Mouse (Mus musculus): ENCODE data around the gene Zfhx3.

The Zfhx3 gene

GRCm38 (mm10) chr8:108239531-108239930, 297.1 kb downstream of the Zfhx3 start:
- DNase-seq (ENCODE audit: low spot score in 2 of 2) = no peak

DNA sequence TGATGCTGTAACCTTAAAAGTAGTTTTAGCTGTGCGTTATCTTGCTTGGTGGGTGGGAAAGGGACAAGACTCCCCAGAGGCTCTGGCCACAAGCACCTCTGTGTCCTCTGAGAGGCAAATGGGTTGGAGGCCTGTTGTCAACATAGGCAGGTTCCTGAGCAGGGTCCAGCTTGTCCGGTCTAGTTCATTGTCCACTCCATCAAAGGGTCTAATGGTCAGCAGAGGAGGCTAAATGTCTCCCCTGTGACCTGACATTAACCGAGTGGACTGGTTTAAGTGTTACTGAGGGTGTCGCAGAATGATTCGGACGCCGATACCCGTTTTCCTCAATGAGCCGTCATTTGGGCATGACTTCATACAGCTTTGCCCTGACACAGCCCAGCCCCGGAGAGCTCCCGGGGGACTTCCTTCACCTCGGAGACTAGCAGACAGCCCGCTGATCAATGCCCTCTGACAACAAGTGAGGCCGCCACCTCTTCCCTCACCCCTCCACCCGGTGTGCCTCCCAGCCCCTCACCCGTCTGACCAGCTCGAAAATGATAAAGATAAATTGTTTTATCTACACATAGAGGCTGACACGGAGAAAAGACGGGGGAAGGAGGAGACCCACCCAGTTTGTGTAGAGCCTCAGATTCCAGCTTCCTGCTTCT, 298.7 kb downstream of the Zfhx3 start:
- no peak for DNase-seq (ENCODE audit: low spot score in 2 of 2)

- no peak for DNase-seq (ENCODE audit: low spot score in 2 of 2)
Measured at GRCm38 (mm10) chr8:108243270-108243669, 300.8 kb downstream of the Zfhx3 start.

DNA sequence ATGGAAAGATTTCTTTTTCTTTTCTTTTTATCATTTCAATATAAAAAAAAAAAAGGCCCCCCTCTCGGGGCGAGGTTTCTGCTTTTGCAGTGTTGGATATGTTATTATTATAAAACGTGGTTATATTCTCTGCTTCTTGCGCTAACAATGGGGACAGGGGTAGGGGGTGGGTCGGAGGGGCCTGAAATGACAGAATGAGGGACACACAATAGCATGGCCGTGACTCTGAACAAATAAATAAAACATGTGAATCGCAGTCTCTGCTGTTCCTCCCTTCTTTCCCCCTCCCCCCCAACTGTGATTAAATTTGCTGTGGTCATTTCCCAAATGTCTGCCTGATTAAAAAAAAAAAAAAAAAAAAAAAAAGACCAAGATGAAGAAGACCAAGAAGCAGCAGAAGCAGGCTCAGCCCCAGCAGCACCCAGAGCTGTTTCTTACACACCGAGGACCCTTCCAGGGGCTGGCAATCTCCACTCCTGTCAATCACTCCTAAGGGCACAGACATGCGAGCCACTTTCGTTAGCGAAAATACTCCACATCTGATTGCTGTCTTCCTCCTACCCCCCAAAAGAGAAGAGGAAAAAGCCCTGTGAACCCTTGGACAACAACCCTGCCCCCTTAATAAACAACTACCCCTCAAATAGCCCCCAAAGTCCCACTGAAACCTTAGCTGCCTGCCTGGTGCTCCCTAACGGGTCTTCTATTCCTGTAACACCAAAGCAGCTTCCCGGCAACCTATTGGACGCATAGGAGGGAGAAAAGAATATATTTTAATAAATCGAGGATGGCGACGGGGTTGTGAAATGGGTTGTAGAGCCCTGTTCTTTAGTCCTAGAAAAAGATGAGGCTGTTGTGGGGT, 302.4 kb downstream of the Zfhx3 start:
- DNase-seq (ENCODE audit: low spot score in 2 of 2) = no peak

- DNase-seq (ENCODE audit: low spot score in 2 of 2) = no peak
Measured at GRCm38 (mm10) chr8:108245575-108245974, 303.1 kb downstream of the Zfhx3 start.

GRCm38 (mm10) chr8:108246035-108246933, 303.8 kb downstream of the Zfhx3 start:
- no peak for DNase-seq (ENCODE audit: low spot score in 2 of 2)

- DNase-seq (ENCODE audit: low spot score in 2 of 2) = no peak
Measured at GRCm38 (mm10) chr8:108246934-108247417, 304.5 kb downstream of the Zfhx3 start.

DNA sequence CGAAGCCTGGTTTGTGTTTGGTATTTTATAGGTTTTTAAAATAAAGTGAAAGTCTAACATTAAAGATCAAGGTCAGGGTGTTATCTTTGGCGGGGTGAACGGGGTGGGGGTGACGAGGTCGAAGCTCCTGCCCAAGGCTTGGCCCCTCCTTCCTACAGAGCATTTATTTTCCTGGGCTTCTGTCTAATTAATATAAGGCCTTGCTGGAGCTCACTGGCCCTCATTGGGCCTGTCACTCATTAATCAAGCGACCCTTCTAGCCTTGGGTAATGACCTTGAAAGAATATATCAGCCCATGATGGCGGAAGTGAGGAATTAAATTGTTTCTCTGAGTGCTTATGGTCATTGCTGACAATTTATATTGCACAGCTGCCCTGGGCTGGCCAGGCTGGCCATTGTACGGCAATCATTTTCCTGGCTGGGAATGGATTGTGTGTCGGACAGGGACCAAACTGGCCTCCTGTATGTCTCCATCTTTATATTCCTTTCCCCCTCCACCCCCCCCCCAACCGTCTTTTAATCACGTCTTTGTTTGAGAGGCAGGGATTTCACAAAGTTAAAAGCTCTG, 322.2 kb downstream of the Zfhx3 start:
- DNase-seq (ENCODE audit: low spot score in 2 of 2) = no peak

DNA sequence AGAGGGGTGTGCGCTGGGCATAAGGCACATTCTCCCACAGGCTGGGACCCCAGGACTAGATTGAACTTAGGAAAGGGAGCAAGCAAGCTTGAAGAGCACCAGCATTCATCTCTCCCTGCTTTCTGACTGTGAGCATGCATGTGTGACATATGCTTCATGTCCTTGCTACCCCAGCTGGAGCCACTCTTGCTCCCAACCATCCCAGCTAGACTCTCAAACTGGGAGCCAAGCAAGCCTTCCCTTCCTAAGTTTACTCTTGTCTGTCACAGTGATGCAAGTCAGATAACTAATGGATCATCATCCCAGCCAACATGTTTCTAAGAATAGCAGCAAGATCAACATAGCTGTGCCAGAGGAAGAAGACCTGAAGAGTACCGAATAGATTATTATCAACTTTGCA, 335.5 kb downstream of the Zfhx3 start:
- DNase-seq (ENCODE audit: low spot score in 2 of 2) = no peak

- no peak for DNase-seq (ENCODE audit: low spot score in 2 of 2)
Measured at GRCm38 (mm10) chr8:108281981-108282380, 339.5 kb downstream of the Zfhx3 start.

- DNase-seq (ENCODE audit: low spot score in 2 of 2) = no peak
Measured at GRCm38 (mm10) chr8:108286117-108286516, 343.7 kb downstream of the Zfhx3 start.

- DNase-seq (ENCODE audit: low spot score in 2 of 2) = no peak
Measured at GRCm38 (mm10) chr8:108300964-108301615, 358.6 kb downstream of the Zfhx3 start.

DNA sequence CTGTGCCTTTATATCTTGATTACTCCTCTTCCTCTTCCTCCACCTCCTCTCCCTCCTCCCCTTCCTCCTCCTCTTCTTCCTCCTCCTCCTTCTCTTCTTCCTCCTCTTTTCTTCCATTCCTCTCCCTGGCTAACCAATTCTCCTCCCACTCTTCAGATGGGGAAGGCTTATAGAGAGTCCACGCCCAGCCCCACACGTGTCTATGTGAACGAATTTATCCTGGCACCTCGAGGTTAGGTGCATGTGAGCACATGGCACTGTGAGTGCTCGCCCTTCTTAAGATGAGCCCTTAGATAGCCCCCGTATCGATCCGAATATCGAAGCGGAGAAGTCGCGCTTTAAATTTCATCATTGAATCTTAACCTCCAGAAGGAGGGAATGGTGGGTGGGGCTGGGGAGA, 359.2 kb downstream of the Zfhx3 start:
- no peak for DNase-seq (ENCODE audit: low spot score in 2 of 2)

DNA sequence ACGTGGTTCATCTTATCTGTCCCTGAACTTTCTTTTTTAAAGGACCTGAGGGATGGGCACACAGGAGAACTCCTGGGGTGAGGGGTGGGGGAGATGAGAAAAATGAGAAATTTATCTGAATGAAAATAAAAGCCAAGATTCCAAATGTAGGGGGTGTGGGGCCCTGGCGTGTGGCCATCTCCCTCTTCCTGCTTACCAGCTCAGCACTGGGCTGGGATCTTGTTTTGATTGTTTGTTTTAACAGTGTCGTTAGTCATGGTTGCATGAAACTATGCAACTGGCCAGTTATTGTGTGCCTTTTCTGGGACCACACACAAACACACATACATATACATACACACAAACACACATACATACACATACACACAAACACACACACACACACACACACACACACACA, 362.9 kb downstream of the Zfhx3 start:
- DNase-seq (ENCODE audit: low spot score in 2 of 2) = no peak

- no peak for DNase-seq (ENCODE audit: low spot score in 2 of 2)
Measured at GRCm38 (mm10) chr8:108309525-108310246, 367.2 kb downstream of the Zfhx3 start.

- no peak for DNase-seq (ENCODE audit: low spot score in 2 of 2)
Measured at GRCm38 (mm10) chr8:108315046-108315445, 372.6 kb downstream of the Zfhx3 start.

DNA sequence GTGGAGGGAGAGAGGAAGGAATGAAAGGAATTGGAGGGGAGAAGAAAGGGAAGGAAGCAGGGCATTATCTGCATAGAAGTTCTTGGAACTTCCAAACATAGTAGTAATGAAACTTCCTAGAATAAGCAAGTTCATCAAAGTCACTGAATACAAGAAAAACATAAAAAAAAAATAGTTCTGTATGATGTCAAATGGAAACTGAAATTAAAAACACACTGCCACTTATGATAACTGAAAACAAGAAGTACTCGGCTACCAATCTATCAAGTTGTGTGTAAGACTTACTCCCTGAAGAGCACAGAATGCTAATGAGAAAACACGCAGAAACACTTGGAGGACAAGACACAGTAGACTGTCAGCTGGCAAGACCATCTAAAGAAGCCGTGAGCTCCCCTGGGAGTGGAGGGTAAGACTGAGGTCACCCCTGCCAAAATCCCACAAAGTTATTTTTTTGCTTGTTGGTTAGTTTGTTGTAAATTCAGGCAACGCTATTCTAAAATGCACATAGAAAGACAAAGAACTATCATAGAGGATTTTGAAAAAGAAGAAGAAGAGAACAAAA, 375.2 kb downstream of the Zfhx3 start:
- no peak for DNase-seq (ENCODE audit: low spot score in 2 of 2)

DNA sequence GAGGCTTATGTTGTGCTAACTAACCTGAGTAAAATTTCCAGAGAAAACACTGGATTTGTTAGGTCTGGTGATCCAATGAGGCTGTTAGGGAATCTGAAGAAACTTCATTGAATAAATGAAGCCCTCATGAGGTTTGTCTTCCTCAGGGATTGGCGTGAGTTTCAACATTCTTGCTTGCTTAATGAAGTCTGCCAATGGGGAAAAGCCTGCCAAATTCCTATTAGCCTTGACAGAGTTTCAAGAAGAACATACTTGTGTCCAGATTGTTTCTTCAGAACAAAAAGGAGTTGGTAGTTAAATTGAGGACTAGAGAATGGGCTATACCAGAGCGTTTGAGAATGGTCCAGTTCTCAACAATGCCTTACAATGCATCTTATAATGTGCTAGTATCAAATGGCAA, 385.3 kb downstream of the Zfhx3 start:
- no peak for DNase-seq (ENCODE audit: low spot score in 2 of 2)

DNA sequence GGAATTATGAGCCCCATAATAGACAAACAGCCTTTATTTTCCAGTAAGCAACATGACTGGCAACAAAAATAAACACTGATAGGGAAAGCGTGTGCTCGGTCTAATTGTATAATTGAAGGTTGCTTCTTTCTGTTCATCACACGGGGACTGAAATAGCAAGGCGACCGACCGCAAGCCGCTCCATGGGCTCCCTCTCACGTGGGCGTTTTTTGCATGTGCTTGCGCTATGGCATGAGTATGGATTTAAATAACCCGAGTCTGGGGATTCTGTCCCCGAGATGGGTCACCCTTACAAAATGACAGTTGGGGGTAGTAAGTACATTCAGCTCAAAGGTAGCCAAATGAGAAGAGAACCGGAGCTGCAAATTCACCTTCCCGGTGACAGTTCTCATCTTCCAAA, 405.9 kb downstream of the Zfhx3 start:
- no peak for DNase-seq (ENCODE audit: low spot score in 2 of 2)

GRCm38 (mm10) chr8:108348776-108349175, 406.3 kb downstream of the Zfhx3 start:
- no peak for DNase-seq (ENCODE audit: low spot score in 2 of 2)
